ENCODE assay signal across 8 mouse cellular contexts in the genomic region with DNA sequence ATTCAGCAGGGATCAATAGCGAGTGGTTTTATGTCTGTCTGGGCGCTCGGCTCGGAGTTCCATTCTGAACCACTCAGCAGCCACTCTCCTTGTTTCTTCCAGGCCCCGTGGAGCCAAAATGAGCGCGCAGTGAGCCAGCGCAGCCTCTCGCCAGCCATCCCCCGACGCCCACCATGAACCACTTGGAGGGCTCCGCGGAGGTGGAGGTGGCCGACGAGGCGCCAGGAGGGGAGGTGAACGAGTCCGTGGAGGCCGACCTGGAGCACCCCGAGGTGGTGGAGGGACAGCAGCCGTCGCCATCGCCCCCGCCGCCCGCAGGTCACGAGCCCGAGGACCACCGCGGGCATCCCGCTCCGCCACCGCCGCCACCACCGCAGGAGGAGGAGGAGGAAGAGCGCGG.
DNase-seq lines count a peak whose midpoint lies in the region; ATAC-seq and TF ChIP-seq lines count a peak whose summit lies in the region.

No protein-coding gene starts in this region.

- 31% methylated on average over 31 of the region's 37 CpGs for WGBS in kidney, postnatal 0 days
- 24% methylated on average over 37 of the region's 37 CpGs for WGBS in embryonic facial prominence, embryonic 13.5 days
- 28% methylated on average over 31 of the region's 37 CpGs for WGBS in hindbrain, postnatal 0 days
- WGBS in neural tube, embryonic 14.5 days = 18% methylated on average over 37 of the region's 37 CpGs

- no peaks in the 10 kb centered on the region for H3K36me3 ChIP-seq in kidney, postnatal 0 days (ENCODE audit: insufficient read depth, low read length)
- H3K36me3 ChIP-seq in embryonic facial prominence, embryonic 13.5 days = no peaks in the 10 kb centered on the region
- H3K36me3 ChIP-seq in hindbrain, postnatal 0 days (ENCODE audit: insufficient read depth, low read length) = peaks cover 5% of the 10 kb centered on the region
- no peaks in the 10 kb centered on the region; the same call in 1 of the 2 replicates for H3K36me3 ChIP-seq in neural tube, embryonic 14.5 days (ENCODE audit: control insufficient read depth, insufficient read depth, low read length)

- no peak for ATAC-seq in kidney, postnatal 0 days (replicated peaks; ENCODE audit: low FRiP score, low read depth)
- no peak for ATAC-seq in embryonic facial prominence, embryonic 13.5 days (ENCODE audit: insufficient number of reproducible peaks, insufficient read depth, low FRiP score, low TSS enrichment, low read depth)
- peak; percentile 10; the same call in 1 of the 2 replicates for ATAC-seq in hindbrain, postnatal 0 days
- ATAC-seq in neural tube, embryonic 14.5 days (ENCODE audit: low read depth) = peak; percentile 32

- no peak for TF ChIP-seq CTCF in kidney, postnatal 0 days (IDR thresholded peaks at IDR 0.05; ENCODE audit: low read depth)
- no peak for TF ChIP-seq CTCF in hindbrain, postnatal 0 days (IDR thresholded peaks at IDR 0.05; ENCODE audit: low read depth)

- no peak overlapping the region for H3K27ac ChIP-seq in kidney, postnatal 0 days
- H3K27ac ChIP-seq in embryonic facial prominence, embryonic 13.5 days = no peak overlapping the region
- peak overlapping the region; percentile 32; the same call in 1 of the 2 replicates for H3K27ac ChIP-seq in hindbrain, postnatal 0 days
- no peak overlapping the region for H3K27ac ChIP-seq in neural tube, embryonic 14.5 days (ENCODE audit: low read depth, low read length)

- peak overlapping the region; percentile 55 for H3K4me2 ChIP-seq in kidney, postnatal 0 days (ENCODE audit: low read length)
- H3K4me2 ChIP-seq in embryonic facial prominence, embryonic 13.5 days = peak overlapping the region; percentile 68
- H3K4me2 ChIP-seq in hindbrain, postnatal 0 days (ENCODE audit: low read depth, low read length) = peak overlapping the region; percentile 47
- peak overlapping the region; percentile 42 for H3K4me2 ChIP-seq in neural tube, embryonic 14.5 days (ENCODE audit: low read depth, low read length)

- peak overlapping the region; percentile 27 for H3K4me3 ChIP-seq in kidney, postnatal 0 days (replicated peaks; ENCODE audit: low read depth, low read length)
- peak overlapping the region; percentile 46 for H3K4me3 ChIP-seq in embryonic facial prominence, embryonic 13.5 days
- H3K4me3 ChIP-seq in hindbrain, postnatal 0 days (ENCODE audit: low read length) = peak overlapping the region; percentile 29
- H3K4me3 ChIP-seq in neural tube, embryonic 14.5 days (ENCODE audit: low read depth, low read length) = peak overlapping the region; percentile 27

- H3K9me3 ChIP-seq in kidney, postnatal 0 days (replicated peaks; ENCODE audit: low read length) = no peaks in the 10 kb centered on the region; the same call in 1 of the 2 replicates
- no peaks in the 10 kb centered on the region for H3K9me3 ChIP-seq in embryonic facial prominence, embryonic 13.5 days
- H3K9me3 ChIP-seq in hindbrain, postnatal 0 days (ENCODE audit: low read length) = no peaks in the 10 kb centered on the region
- H3K9me3 ChIP-seq in neural tube, embryonic 14.5 days (ENCODE audit: control insufficient read depth, low read length) = no peaks in the 10 kb centered on the region

- peak overlapping the region; percentile 42; the same call in 1 of the 2 replicates for H3K9ac ChIP-seq in kidney, postnatal 0 days (ENCODE audit: low read depth, low read length)
- H3K9ac ChIP-seq in embryonic facial prominence, embryonic 13.5 days = peak overlapping the region; percentile 54; the same call in 1 of the 2 replicates
- H3K9ac ChIP-seq in hindbrain, postnatal 0 days (replicated peaks; ENCODE audit: low read length) = no peak overlapping the region
- H3K9ac ChIP-seq in neural tube, embryonic 14.5 days (replicated peaks; ENCODE audit: low read depth, low read length) = 0 out of 2 replicates have a peak overlapping the region, but pooled peaks have one; percentile 5

- H3K27me3 ChIP-seq in kidney, postnatal 0 days (ENCODE audit: insufficient read depth, low read length) = peaks cover 11% of the 10 kb centered on the region; the same call in 1 of the 2 replicates
- peaks cover 52% of the 10 kb centered on the region for H3K27me3 ChIP-seq in embryonic facial prominence, embryonic 13.5 days
- no peaks in the 10 kb centered on the region for H3K27me3 ChIP-seq in hindbrain, postnatal 0 days (ENCODE audit: insufficient read depth, low read length)
- no peaks in the 10 kb centered on the region for H3K27me3 ChIP-seq in neural tube, embryonic 14.5 days (ENCODE audit: control insufficient read depth, insufficient read depth, low read length)

- no peak for DNase-seq in kidney, postnatal 0 days (ENCODE audit: low spot score)
- DNase-seq in kidney, postnatal 4 days = no peak
- DNase-seq in hindbrain, postnatal 0 days (ENCODE audit: low spot score) = no peak
- no peak for DNase-seq in retina, postnatal 1 day
- DNase-seq in left cerebral cortex, adult 11 months (ENCODE audit: low spot score) = no peak
- no peak for DNase-seq in layer of hippocampus, adult 8-10 months (ENCODE audit: low spot score in 2 of 2)

- H3K4me1 ChIP-seq in kidney, postnatal 0 days (replicated peaks; ENCODE audit: insufficient read depth, low read length) = no peaks in the 10 kb centered on the region
- H3K4me1 ChIP-seq in embryonic facial prominence, embryonic 13.5 days = peaks cover 8% of the 10 kb centered on the region; the same call in 1 of the 2 replicates
- no peaks in the 10 kb centered on the region for H3K4me1 ChIP-seq in hindbrain, postnatal 0 days (ENCODE audit: insufficient read depth, low read length)
- H3K4me1 ChIP-seq in neural tube, embryonic 14.5 days (ENCODE audit: control insufficient read depth, insufficient read depth, low read length) = 0 out of 2 replicates have a peak, but pooled peaks cover 6% of the 10 kb centered on the region

Comparison
In these comparisons a context has a peak if more than half of its experiments do, and no peak if none do; other contexts are left out.
1. ATAC-seq: peak in hindbrain, postnatal 0 days (single experiment) and neural tube, embryonic 14.5 days (single experiment); none in kidney, postnatal 0 days (single experiment) and embryonic facial prominence, embryonic 13.5 days (single experiment).
2. Peak in every context shown above with its lines, with median percentiles within 50 percentile points of each other: H3K4me2 ChIP-seq and H3K4me3 ChIP-seq.